Mouse (Mus musculus) lung, embryonic 14.5 days (tissue): ENCODE measurements around the gene Atxn1. TPM values are rescaled to one million over a fixed set of nuclear protein-coding genes. Genes with fewer than 3 reads are reported as not detected.

Experiments
- ATAC-seq: fragments of 200-750 bp; cut with Nextera tagmentation; 2 replicates; pipeline ENCODE4 v1.8.0; 2017; ENCODE audit warnings: mild to moderate bottlenecking, moderate TSS enrichment, moderate library complexity; ENCODE audit not compliant: insufficient read depth
- DNase-seq: peaks from one replicate; pipeline ENCODE4 v3.0.0-alpha.2; 2015
- H3K27ac ChIP-seq: fragments of 300-500 bp; sonication (generic); 2 replicates; pipeline ENCODE4 v1.5.1; 2014; ENCODE audit warnings: low read depth, mild to moderate bottlenecking, moderate library complexity
- H3K27me3 ChIP-seq: fragments of 300-500 bp; sonication (generic); 2 replicates; pipeline ENCODE4 v1.6.1; 2014; ENCODE audit warnings: low read length, control low read depth; ENCODE audit not compliant: insufficient read depth
- H3K36me3 ChIP-seq: fragments of 300-500 bp; sonication (generic); 2 replicates; pipeline ENCODE4 v1.6.1; 2014; ENCODE audit warnings: control low read depth; ENCODE audit not compliant: insufficient read depth
- H3K4me1 ChIP-seq: fragments of 300-500 bp; sonication (generic); 2 replicates; pipeline ENCODE4 v1.6.1; 2014; ENCODE audit warnings: antibody characterized with exemption, control low read depth; ENCODE audit not compliant: insufficient read depth
- H3K4me2 ChIP-seq: fragments of 300-500 bp; sonication (generic); 2 replicates; pipeline ENCODE4 v1.6.1; 2014; ENCODE audit warnings: mild to moderate bottlenecking
- H3K4me3 ChIP-seq: fragments of 300-500 bp; sonication (generic); 2 replicates; pipeline ENCODE4 v1.5.1; 2014; ENCODE audit warnings: low read depth, low read length
- H3K9ac ChIP-seq: fragments of 300-500 bp; sonication (generic); 2 replicates; pipeline ENCODE4 v1.6.1; 2014
- H3K9me3 ChIP-seq: fragments of 300-500 bp; sonication (generic); 2 replicates; pipeline ENCODE4 v1.6.1; 2016; ENCODE audit warnings: low read depth, low read length, control low read depth
- CTCF ChIP-seq: IDR thresholded peaks from 2 replicates; pipeline ENCODE4 v1.5.1; 2016; ENCODE audit warnings: antibody characterized with exemption, low read depth
- WGBS: fragments of 180-500 bp; shearing (Covaris S2); extraction: QIAGEN DNeasy Blood & Tissue Kit; methylation state at CpG from one replicate; pipeline ENCODE4 v1.1.7; 2014; 5-methylcytosine and 5-hydroxymethylcytosine counted together
- polyA plus RNA-seq: library from polyadenylated mRNA; unstranded; fragments of >200 nt; fragmentation: Nextera tagmentation; extraction: Ambion mirVana; gene quantifications from 2 replicates; pipeline ENCODE4 v1.2.1, GENCODE M21; 2014

The Atxn1 gene
- polyA plus RNA-seq, 1 experiment from 2014 or later, result 3.9 TPM

DNA sequence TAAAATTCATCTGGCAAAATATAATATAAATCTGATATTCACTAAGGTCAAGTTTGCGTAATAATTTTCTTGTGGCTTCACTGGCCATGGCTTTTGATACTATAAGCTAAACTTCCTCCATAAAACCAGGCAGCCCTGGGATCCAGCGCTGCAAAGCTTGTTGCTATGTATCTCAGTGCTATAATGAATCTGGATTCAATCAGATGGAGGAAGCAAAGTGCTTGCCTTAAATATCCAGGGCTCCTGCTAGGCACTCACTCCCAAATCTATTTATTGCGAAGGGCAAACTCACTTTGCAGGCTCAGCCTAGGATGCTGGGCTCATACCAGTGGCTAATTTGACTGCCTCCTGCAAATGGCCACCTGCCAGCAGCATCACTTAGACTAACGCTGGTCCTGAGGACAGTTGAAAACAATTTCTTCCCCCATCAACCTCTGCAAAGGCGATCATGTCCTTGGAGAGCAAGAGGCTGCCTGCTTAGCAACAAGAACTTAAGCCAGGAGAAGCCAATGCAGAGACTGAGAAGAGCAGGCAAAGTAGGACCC lies 122.2 kb downstream of the Atxn1 start:
- Histone ChIP-seq H3K4me3 (no peak overlapping the region), H3K36me3 (no peaks in the 10 kb centered on the region), H3K4me1 (no peaks in the 10 kb centered on the region), H3K9me3 (no peaks in the 10 kb centered on the region), H3K27me3 (no peaks in the 10 kb centered on the region), H3K4me2 (no peak overlapping the region), H3K9ac (no peak overlapping the region), H3K27ac (no peak overlapping the region)
- WGBS, result 79% methylated on average over 5 of the region's 5 CpGs
- ATAC-seq, result no peak
- no peak for DNase-seq
- no peak for TF ChIP-seq CTCF

DNA sequence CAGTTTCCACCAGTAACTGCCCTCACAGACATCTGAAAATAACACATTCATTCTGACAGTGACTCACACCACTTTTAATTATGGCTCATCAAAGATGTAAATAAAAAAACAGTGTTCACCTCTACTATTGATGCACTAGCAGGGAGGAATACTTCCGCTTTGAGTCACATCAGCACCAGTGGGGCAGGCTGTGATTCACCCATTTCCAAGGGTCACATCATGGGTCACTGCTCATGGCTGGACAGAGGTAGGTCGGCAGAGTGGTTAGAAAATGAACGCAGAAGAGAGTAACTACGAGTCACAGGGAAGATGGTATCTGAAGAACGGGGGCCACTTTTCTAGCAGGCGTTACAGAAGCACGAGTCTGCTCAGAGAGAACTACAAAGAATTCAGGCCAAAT lies 124.9 kb downstream of the Atxn1 start:
- no peaks in the 10 kb centered on the region for H3K36me3 ChIP-seq
- no peak overlapping the region for H3K27ac ChIP-seq
- 71% methylated on average over 7 of the region's 7 CpGs for WGBS
- TF ChIP-seq CTCF, result no peak
- ATAC-seq, result no peak
- H3K4me1 ChIP-seq, result no peaks in the 10 kb centered on the region
- H3K4me2 ChIP-seq, result no peak overlapping the region
- H3K27me3 ChIP-seq, result no peaks in the 10 kb centered on the region
- no peak overlapping the region for H3K9ac ChIP-seq
- H3K9me3 ChIP-seq, result no peaks in the 10 kb centered on the region
- DNase-seq, result no peak
- no peak overlapping the region for H3K4me3 ChIP-seq

DNA sequence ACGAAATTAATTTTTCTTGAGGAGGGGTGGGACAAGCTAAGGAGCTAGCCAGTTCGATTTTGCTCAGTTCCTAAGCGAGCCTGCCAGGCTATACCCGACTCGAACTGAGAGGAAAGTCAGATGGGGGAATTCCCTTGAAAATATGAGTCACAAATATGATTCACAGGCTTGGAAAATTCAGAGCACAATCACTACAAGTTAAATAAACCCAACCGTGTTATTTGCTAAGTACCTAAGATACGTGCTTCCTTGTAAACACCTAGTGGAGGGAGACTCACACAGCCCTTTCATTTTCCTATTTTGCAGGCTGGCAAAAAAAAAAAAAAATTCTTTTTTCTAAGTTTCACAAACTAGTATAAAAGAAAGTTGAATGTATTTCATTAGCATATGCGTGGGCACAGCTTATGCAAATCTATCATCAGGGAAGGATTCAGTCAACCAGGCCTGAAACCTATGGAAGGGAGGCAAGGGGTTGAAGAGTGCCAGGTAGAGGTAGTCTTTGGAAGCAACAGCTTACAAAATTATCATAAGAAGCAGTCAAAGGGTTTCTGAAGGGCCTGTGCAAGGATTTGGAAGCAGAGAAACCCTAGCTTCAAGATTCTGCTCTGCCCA lies 127.1 kb downstream of the Atxn1 start:
- H3K4me3 ChIP-seq, result no peak overlapping the region
- no peaks in the 10 kb centered on the region for H3K9me3 ChIP-seq
- no peak for TF ChIP-seq CTCF
- WGBS, result 77% methylated on average over 8 of the region's 8 CpGs
- H3K27me3 ChIP-seq, result no peaks in the 10 kb centered on the region
- no peak overlapping the region for H3K27ac ChIP-seq
- H3K9ac ChIP-seq, result no peak overlapping the region
- no peaks in the 10 kb centered on the region for H3K36me3 ChIP-seq
- H3K4me1 ChIP-seq, result no peaks in the 10 kb centered on the region
- no peak for DNase-seq
- no peak for ATAC-seq
- no peak overlapping the region for H3K4me2 ChIP-seq

GRCm38 (mm10) chr13:45836377-45837054 lies 128.3 kb downstream of the Atxn1 start:
- H3K36me3 ChIP-seq, result no peaks in the 10 kb centered on the region
- H3K9ac ChIP-seq, result no peak overlapping the region
- WGBS, result 88% methylated on average over 15 of the region's 15 CpGs
- no peaks in the 10 kb centered on the region for H3K27me3 ChIP-seq
- no peak for TF ChIP-seq CTCF
- no peak overlapping the region for H3K27ac ChIP-seq
- H3K4me3 ChIP-seq, result no peak overlapping the region
- H3K4me2 ChIP-seq, result no peak overlapping the region
- no peak for ATAC-seq
- no peaks in the 10 kb centered on the region for H3K4me1 ChIP-seq
- no peak for DNase-seq
- no peaks in the 10 kb centered on the region for H3K9me3 ChIP-seq

DNA sequence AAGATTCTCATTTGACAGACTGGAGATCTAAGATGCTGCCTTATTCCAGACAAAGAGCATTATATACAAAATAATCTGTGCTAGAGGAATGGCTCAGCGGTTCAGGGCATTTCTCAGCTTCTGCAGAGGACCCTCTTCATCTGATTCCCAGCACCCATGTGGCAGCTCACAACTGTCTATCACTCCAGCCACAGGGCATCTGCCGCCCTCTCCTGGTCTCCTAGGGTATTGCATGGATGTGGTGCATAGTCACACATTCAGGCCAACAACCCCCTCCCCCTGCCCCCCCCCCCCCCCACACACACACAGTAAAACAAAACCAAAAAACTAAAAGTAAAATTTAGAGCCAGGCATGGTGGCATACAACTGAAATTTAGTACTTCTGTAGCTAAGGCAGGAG lies 130.5 kb downstream of the Atxn1 start:
- 79% methylated on average over 2 of the region's 2 CpGs for WGBS
- no peak for ATAC-seq
- TF ChIP-seq CTCF, result peak; percentile 27

DNA sequence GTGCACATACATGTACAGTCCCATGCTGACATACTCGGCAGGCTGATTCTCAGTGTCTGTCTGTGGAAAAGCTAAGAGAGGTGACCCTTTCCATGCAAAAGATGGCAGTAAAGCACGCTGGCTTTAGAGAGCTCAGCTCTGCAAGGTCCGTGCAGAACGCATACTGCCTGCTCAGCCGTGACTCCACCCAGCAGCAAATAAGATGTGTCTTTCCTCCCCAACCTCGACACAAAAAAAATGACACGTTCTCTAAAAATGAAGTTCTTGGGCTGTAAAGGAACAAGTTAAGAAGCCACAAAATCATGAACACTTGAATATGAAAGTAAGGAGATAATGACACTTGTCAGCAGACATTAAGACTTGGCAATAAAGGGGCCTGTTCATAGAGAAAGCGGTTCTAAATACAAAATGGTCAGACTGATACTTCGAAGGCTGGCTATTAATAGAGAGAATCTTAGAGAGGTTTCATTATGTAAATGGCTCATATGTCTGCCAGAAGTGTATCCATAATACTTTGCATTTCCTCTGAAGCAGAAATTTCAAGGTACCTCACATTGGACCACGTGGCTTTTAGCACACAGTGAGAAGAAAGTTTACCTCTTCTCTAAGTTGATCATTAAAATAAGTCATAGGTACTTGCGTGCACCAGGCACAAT lies 132.0 kb downstream of the Atxn1 start:
- Histone ChIP-seq H3K9ac (no peak overlapping the region), H3K4me3 (no peak overlapping the region), H3K4me1 (no peaks in the 10 kb centered on the region; the same call in 1 of the 2 replicates), H3K27ac (no peak overlapping the region), H3K9me3 (no peaks in the 10 kb centered on the region), H3K27me3 (no peaks in the 10 kb centered on the region), H3K4me2 (no peak overlapping the region), H3K36me3 (no peaks in the 10 kb centered on the region)
- WGBS, result 77% methylated on average over 11 of the region's 11 CpGs
- no peak for ATAC-seq
- no peak for DNase-seq
- no peak for TF ChIP-seq CTCF

More for the DNA sequence above, 130.5 kb downstream of the Atxn1 start:
- Histone ChIP-seq H3K27ac (no peak overlapping the region), H3K4me3 (no peak overlapping the region), H3K9ac (no peak overlapping the region), H3K4me1 (no peaks in the 10 kb centered on the region), H3K36me3 (no peaks in the 10 kb centered on the region), H3K4me2 (no peak overlapping the region), H3K9me3 (no peaks in the 10 kb centered on the region), H3K27me3 (no peaks in the 10 kb centered on the region)
- no peak for DNase-seq

- Histone ChIP-seq H3K4me3 (no peak overlapping the region), H3K36me3 (no peaks in the 10 kb centered on the region), H3K4me2 (no peak overlapping the region), H3K27ac (no peak overlapping the region), H3K4me1 (no peaks in the 10 kb centered on the region; the same call in 1 of the 2 replicates), H3K27me3 (no peaks in the 10 kb centered on the region), H3K9ac (no peak overlapping the region), H3K9me3 (no peaks in the 10 kb centered on the region)
- no peak for ATAC-seq
- no peak for DNase-seq
- 75% methylated on average over 8 of the region's 8 CpGs for WGBS
- TF ChIP-seq CTCF, result no peak
Observed at GRCm38 (mm10) chr13:45829341-45829936, 135.4 kb downstream of the Atxn1 start.
